Mouse (Mus musculus): Measurements from ENCODE around the gene Sync. TPM values are rescaled to one million over a fixed set of nuclear protein-coding genes. Genes with fewer than 3 reads are reported as not detected.
A peak's percentile ranks its signal among the peaks of the same experiment; 100 is the strongest.

Gene Sync
- polyA plus RNA-seq, 1 experiment from 2014 or later: 1.3 TPM

GRCm38 (mm10) chr4:129293702-129294101 lies 6.3 kb downstream of the Sync start:
- Histone ChIP-seq H3K4me1 (ENCODE audit: insufficient read depth, low read length) (no peaks in the 10 kb centered on the region), H3K9ac (replicated peaks; ENCODE audit: low read length) (no peak overlapping the region), H3K36me3 (ENCODE audit: insufficient read depth, low read length) (no peaks in the 10 kb centered on the region), H3K27ac (ENCODE audit: low read length) (no peak overlapping the region), H3K4me3 (ENCODE audit: low read length) (no peak overlapping the region), H3K4me2 (replicated peaks; ENCODE audit: low read depth, low read length) (peak overlapping the region; percentile 20), H3K27me3 (ENCODE audit: insufficient read depth, low read length) (no peaks in the 10 kb centered on the region), H3K9me3 (ENCODE audit: low read length) (no peaks in the 10 kb centered on the region)
- no peak for ATAC-seq (ENCODE audit: low FRiP score, low TSS enrichment)
- 29% methylated on average over 16 of the region's 16 CpGs for WGBS

DNA sequence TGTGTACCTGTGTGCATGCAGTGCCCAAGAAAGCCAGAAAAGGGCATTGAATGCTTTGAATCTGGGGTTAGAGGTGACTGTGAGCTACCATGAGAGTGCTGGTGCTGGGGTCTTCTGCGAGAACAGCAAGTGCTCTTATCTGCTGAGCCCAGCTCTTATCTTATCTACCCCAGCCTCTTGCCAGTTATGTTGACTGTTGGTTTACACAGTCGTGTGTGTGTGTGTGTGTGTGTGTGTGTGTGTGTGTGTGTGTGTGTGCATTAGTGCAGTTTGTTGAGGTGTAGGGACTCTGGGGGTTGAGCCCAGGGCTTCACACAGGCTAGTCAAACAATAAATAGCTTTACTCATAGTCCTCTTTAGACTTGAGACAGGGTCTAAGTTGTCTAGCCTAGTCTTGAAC lies 7.8 kb downstream of the Sync start:
- no peaks in the 10 kb centered on the region for H3K9me3 ChIP-seq (ENCODE audit: low read length)
- 66% methylated on average over 2 of the region's 2 CpGs for WGBS
- ATAC-seq (ENCODE audit: low FRiP score, low TSS enrichment): no peak

DNA sequence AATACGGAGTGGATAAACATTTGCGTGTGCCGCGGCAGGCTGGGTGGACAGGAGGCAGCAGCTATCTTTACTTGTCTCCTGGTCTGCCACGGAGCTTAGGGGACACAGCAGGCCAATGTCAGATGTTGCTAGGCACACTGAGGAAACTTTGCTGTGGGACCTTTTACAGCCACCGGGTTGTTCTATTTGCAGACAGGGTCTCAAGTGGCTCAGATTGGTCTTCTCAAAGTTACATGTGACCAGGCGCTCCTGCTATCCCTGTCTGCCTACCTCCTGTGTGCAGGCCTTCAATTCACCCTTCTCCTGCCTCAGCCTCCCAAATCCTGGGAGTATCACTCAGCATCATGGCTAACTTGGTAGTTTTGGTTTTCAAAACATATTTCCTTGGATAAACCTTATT lies 8.6 kb downstream of the Sync start:
- H3K4me2 ChIP-seq (replicated peaks; ENCODE audit: low read depth, low read length): no peak overlapping the region
- no peaks in the 10 kb centered on the region for H3K4me1 ChIP-seq (ENCODE audit: insufficient read depth, low read length)
- ATAC-seq (ENCODE audit: low FRiP score, low TSS enrichment): no peak
- H3K27me3 ChIP-seq (ENCODE audit: insufficient read depth, low read length): no peaks in the 10 kb centered on the region
- H3K9ac ChIP-seq (replicated peaks; ENCODE audit: low read length): no peak overlapping the region
- no peak overlapping the region for H3K27ac ChIP-seq (ENCODE audit: low read length)
- no peak overlapping the region for H3K4me3 ChIP-seq (ENCODE audit: low read length)
- 86% methylated on average over 7 of the region's 7 CpGs for WGBS
- H3K36me3 ChIP-seq (ENCODE audit: insufficient read depth, low read length): no peaks in the 10 kb centered on the region
- H3K9me3 ChIP-seq (ENCODE audit: low read length): 0 out of 2 replicates have a peak, but pooled peaks cover 2% of the 10 kb centered on the region

More for the DNA sequence above, 7.8 kb downstream of the Sync start:
- H3K4me2 ChIP-seq (replicated peaks; ENCODE audit: low read depth, low read length): no peak overlapping the region
- H3K27ac ChIP-seq (ENCODE audit: low read length): no peak overlapping the region
- H3K4me3 ChIP-seq (ENCODE audit: low read length): no peak overlapping the region
- no peaks in the 10 kb centered on the region for H3K36me3 ChIP-seq (ENCODE audit: insufficient read depth, low read length)
- H3K27me3 ChIP-seq (ENCODE audit: insufficient read depth, low read length): no peaks in the 10 kb centered on the region
- H3K4me1 ChIP-seq (ENCODE audit: insufficient read depth, low read length): no peaks in the 10 kb centered on the region
- no peak overlapping the region for H3K9ac ChIP-seq (replicated peaks; ENCODE audit: low read length)

GRCm38 (mm10) chr4:129297724-129298123 lies 10.3 kb downstream of the Sync start:
- Histone ChIP-seq H3K27me3 (ENCODE audit: insufficient read depth, low read length) (no peaks in the 10 kb centered on the region), H3K4me2 (replicated peaks; ENCODE audit: low read depth, low read length) (no peak overlapping the region), H3K4me3 (ENCODE audit: low read length) (no peak overlapping the region), H3K36me3 (ENCODE audit: insufficient read depth, low read length) (no peaks in the 10 kb centered on the region), H3K27ac (ENCODE audit: low read length) (no peak overlapping the region), H3K4me1 (ENCODE audit: insufficient read depth, low read length) (no peaks in the 10 kb centered on the region), H3K9me3 (ENCODE audit: low read length) (0 out of 2 replicates have a peak, but pooled peaks cover 5% of the 10 kb centered on the region), H3K9ac (replicated peaks; ENCODE audit: low read length) (no peak overlapping the region; the same call in 1 of the 2 replicates)
- no peak for ATAC-seq (ENCODE audit: low FRiP score, low TSS enrichment)
- 91% methylated on average over 4 of the region's 4 CpGs for WGBS

GRCm38 (mm10) chr4:129299121-129299520 lies 11.7 kb downstream of the Sync start:
- H3K9ac ChIP-seq (replicated peaks; ENCODE audit: low read length): no peak overlapping the region
- H3K9me3 ChIP-seq (ENCODE audit: low read length): 0 out of 2 replicates have a peak, but pooled peaks cover 5% of the 10 kb centered on the region
- no peak for ATAC-seq (ENCODE audit: low FRiP score, low TSS enrichment)
- no peak overlapping the region for H3K4me3 ChIP-seq (ENCODE audit: low read length)
- no peak overlapping the region for H3K27ac ChIP-seq (ENCODE audit: low read length)
- no peaks in the 10 kb centered on the region for H3K4me1 ChIP-seq (ENCODE audit: insufficient read depth, low read length)
- no peaks in the 10 kb centered on the region for H3K36me3 ChIP-seq (ENCODE audit: insufficient read depth, low read length)
- no peaks in the 10 kb centered on the region for H3K27me3 ChIP-seq (ENCODE audit: insufficient read depth, low read length)
- 31% methylated on average over 10 of the region's 10 CpGs for WGBS
- H3K4me2 ChIP-seq (replicated peaks; ENCODE audit: low read depth, low read length): no peak overlapping the region

DNA sequence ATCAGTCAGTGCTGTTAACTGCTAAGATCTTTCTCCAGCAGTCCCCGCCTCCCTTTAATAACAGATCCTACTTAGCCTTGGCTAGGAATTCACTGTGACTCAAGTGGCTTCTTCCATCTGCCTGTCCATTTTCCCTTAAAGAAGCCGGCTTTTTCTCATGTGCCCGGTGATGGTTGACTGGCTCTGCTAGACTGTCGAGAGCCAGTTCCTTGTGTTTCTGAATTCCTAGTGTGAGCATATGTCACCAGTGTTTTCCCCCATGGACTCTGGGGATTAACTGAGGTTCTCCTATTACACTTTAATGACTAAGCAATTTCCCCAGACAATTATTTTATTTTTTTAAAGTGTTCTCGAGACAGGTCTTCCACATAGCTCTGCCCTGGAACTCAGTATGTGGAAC lies 16.0 kb downstream of the Sync start:
- Histone ChIP-seq H3K36me3 (ENCODE audit: insufficient read depth, low read length) (peaks cover 20% of the 10 kb centered on the region), H3K27me3 (ENCODE audit: insufficient read depth, low read length) (no peaks in the 10 kb centered on the region), H3K9me3 (ENCODE audit: low read length) (0 out of 2 replicates have a peak, but pooled peaks cover 5% of the 10 kb centered on the region), H3K4me2 (replicated peaks; ENCODE audit: low read depth, low read length) (no peak overlapping the region), H3K9ac (replicated peaks; ENCODE audit: low read length) (no peak overlapping the region), H3K4me3 (ENCODE audit: low read length) (no peak overlapping the region), H3K4me1 (ENCODE audit: insufficient read depth, low read length) (no peaks in the 10 kb centered on the region), H3K27ac (ENCODE audit: low read length) (peak overlapping the region; percentile 15; the same call in 1 of the 2 replicates)
- 41% methylated on average over 5 of the region's 5 CpGs for WGBS
- ATAC-seq (ENCODE audit: low FRiP score, low TSS enrichment): peak; percentile 46; the same call in 1 of the 2 replicates

DNA sequence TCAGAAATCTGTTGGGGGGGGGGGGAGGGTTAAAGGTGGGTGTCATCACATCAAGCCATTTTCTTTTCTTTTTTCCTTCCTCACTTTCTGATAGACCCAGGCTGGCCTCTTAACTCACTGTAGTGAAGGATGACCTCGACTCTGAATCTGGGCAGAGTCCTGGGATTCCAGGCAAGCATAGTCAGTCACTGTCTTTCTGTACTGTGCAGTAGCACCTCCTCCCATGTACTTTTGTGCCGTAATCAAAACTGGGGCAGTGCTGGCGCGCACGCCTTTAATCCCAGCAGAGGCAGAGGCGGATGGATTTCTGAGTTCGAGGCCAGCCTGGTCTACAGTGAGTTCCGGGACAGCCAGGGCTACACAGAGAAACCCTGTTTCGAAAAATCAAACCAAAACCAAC lies 16.4 kb downstream of the Sync start:
- Histone ChIP-seq H3K4me3 (ENCODE audit: low read length) (no peak overlapping the region), H3K9ac (replicated peaks; ENCODE audit: low read length) (no peak overlapping the region), H3K27ac (ENCODE audit: low read length) (no peak overlapping the region), H3K9me3 (ENCODE audit: low read length) (0 out of 2 replicates have a peak, but pooled peaks cover 5% of the 10 kb centered on the region), H3K36me3 (ENCODE audit: insufficient read depth, low read length) (peaks cover 24% of the 10 kb centered on the region), H3K4me1 (ENCODE audit: insufficient read depth, low read length) (no peaks in the 10 kb centered on the region), H3K4me2 (replicated peaks; ENCODE audit: low read depth, low read length) (no peak overlapping the region), H3K27me3 (ENCODE audit: insufficient read depth, low read length) (no peaks in the 10 kb centered on the region)
- WGBS: 84% methylated on average over 9 of the region's 9 CpGs
- ATAC-seq (ENCODE audit: low FRiP score, low TSS enrichment): peak; percentile 59

DNA sequence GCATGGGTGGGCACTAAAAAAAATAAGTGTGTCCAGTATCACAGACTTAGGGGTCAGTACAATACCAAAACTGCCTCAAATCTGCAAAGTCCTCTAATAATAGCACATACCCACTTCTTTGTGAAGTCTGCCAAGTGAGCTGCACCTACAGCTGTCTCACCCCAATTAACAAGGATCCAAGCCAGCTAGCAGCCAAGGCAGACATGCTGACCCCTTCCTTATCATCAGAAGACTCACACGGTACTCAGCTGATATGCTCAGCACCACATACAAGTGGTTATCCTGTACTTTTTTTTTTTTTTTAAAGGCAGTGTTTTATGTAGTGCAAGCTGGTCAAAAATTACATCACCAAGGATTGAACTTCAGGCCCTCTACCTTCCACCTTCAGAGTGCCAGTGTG lies 16.9 kb downstream of the Sync start:
- Histone ChIP-seq H3K4me2 (replicated peaks; ENCODE audit: low read depth, low read length) (no peak overlapping the region), H3K27me3 (ENCODE audit: insufficient read depth, low read length) (no peaks in the 10 kb centered on the region), H3K27ac (ENCODE audit: low read length) (no peak overlapping the region), H3K4me1 (ENCODE audit: insufficient read depth, low read length) (no peaks in the 10 kb centered on the region), H3K9ac (replicated peaks; ENCODE audit: low read length) (no peak overlapping the region), H3K4me3 (ENCODE audit: low read length) (no peak overlapping the region), H3K9me3 (ENCODE audit: low read length) (0 out of 2 replicates have a peak, but pooled peaks cover 5% of the 10 kb centered on the region), H3K36me3 (ENCODE audit: insufficient read depth, low read length) (peaks cover 29% of the 10 kb centered on the region)
- ATAC-seq (ENCODE audit: low FRiP score, low TSS enrichment): no peak
- 76% methylated on average over 1 of the region's 1 CpGs for WGBS

- Histone ChIP-seq H3K4me2 (replicated peaks; ENCODE audit: low read depth, low read length) (no peak overlapping the region), H3K9me3 (ENCODE audit: low read length) (no peaks in the 10 kb centered on the region), H3K36me3 (ENCODE audit: insufficient read depth, low read length) (peaks cover 58% of the 10 kb centered on the region), H3K4me1 (ENCODE audit: insufficient read depth, low read length) (no peaks in the 10 kb centered on the region), H3K27me3 (ENCODE audit: insufficient read depth, low read length) (no peaks in the 10 kb centered on the region), H3K27ac (ENCODE audit: low read length) (no peak overlapping the region), H3K9ac (replicated peaks; ENCODE audit: low read length) (no peak overlapping the region), H3K4me3 (ENCODE audit: low read length) (no peak overlapping the region)
- WGBS: 89% methylated on average over 1 of the region's 1 CpGs
- no peak for ATAC-seq (ENCODE audit: low FRiP score, low TSS enrichment)
Measured at GRCm38 (mm10) chr4:129307936-129308335, 20.5 kb downstream of the Sync start.

GRCm38 (mm10) chr4:129313886-129314285 lies 26.5 kb downstream of the Sync start:
- 80% methylated on average over 3 of the region's 3 CpGs for WGBS
- Histone ChIP-seq H3K9me3 (ENCODE audit: low read length) (no peaks in the 10 kb centered on the region), H3K27ac (ENCODE audit: low read length) (no peak overlapping the region), H3K4me1 (ENCODE audit: insufficient read depth, low read length) (no peaks in the 10 kb centered on the region), H3K27me3 (ENCODE audit: insufficient read depth, low read length) (no peaks in the 10 kb centered on the region), H3K4me3 (ENCODE audit: low read length) (no peak overlapping the region), H3K4me2 (replicated peaks; ENCODE audit: low read depth, low read length) (no peak overlapping the region), H3K9ac (replicated peaks; ENCODE audit: low read length) (no peak overlapping the region), H3K36me3 (ENCODE audit: insufficient read depth, low read length) (peaks cover 87% of the 10 kb centered on the region)
- ATAC-seq (ENCODE audit: low FRiP score, low TSS enrichment): no peak

Data from kidney, embryonic 16.5 days (tissue).